Mouse (Mus musculus) stomach, embryonic 14.5 days (tissue): ENCODE measurements at regions not wholly inside any gene's neighbourhood (a gene's known extent, or its start where the extent isn't known, plus 50 kb on each side); places are given as distances from the start of the nearest gene placed in this dataset.

Source experiments
- ATAC-seq: fragments of 200-750 bp; cut with Nextera tagmentation; 2 replicates; pipeline ENCODE4 v1.8.0; 2017; ENCODE audit warnings: low read depth, moderate TSS enrichment; ENCODE audit not compliant: insufficient number of reproducible peaks, insufficient read depth, low FRiP score
- H3K27ac ChIP-seq: fragments of 300-500 bp; sonication (generic); 2 replicates; pipeline ENCODE4 v1.5.1; 2014; ENCODE audit warnings: mild to moderate bottlenecking, low read length, moderate library complexity, mixed read lengths
- H3K27me3 ChIP-seq: fragments of 300-500 bp; sonication (generic); 2 replicates; pipeline ENCODE4 v1.6.1; 2014; ENCODE audit warnings: low read length, control low read depth, mixed read lengths; ENCODE audit not compliant: control insufficient read depth, insufficient read depth
- H3K36me3 ChIP-seq: fragments of 300-500 bp; sonication (generic); 2 replicates; pipeline ENCODE4 v1.6.1; 2014; ENCODE audit warnings: mild to moderate bottlenecking, control low read depth, low read length, moderate library complexity, mixed read lengths; ENCODE audit not compliant: control insufficient read depth, insufficient read depth
- H3K4me1 ChIP-seq: fragments of 300-500 bp; sonication (generic); 2 replicates; pipeline ENCODE4 v1.6.1; 2014; ENCODE audit warnings: low read length, control low read depth, mixed read lengths; ENCODE audit not compliant: control insufficient read depth, insufficient read depth
- H3K4me2 ChIP-seq: fragments of 300-500 bp; sonication (generic); replicated peaks from 2 replicates; pipeline ENCODE4 v1.6.1; 2014; ENCODE audit warnings: low read depth, low read length, control low read depth
- H3K4me3 ChIP-seq: fragments of 300-500 bp; sonication (generic); 2 replicates; pipeline ENCODE4 v1.5.1; 2014; ENCODE audit warnings: low read depth, low read length, control low read depth
- H3K9ac ChIP-seq: fragments of 300-500 bp; sonication (generic); replicated peaks from 2 replicates; pipeline ENCODE4 v1.6.1; 2014; ENCODE audit warnings: low read depth, mild to moderate bottlenecking, control low read depth, low read length, moderate library complexity, mixed read lengths
- H3K9me3 ChIP-seq: fragments of 300-500 bp; sonication (generic); 2 replicates; pipeline ENCODE4 v1.6.1; 2016; ENCODE audit warnings: low read depth, low read length, control low read depth; ENCODE audit not compliant: control insufficient read depth
- WGBS: fragments of 180-500 bp; shearing (Covaris S2); extraction: QIAGEN DNeasy Blood & Tissue Kit; methylation state at CpG from one replicate; pipeline ENCODE4 v1.1.7; 2014; 5-methylcytosine and 5-hydroxymethylcytosine counted together

GRCm38 (mm10) chr10:96875676-96876075 lies 258.9 kb downstream of the Btg1 start:
- WGBS: 52% methylated on average over 3 of the region's 3 CpGs
- ATAC-seq: no peak
- Histone ChIP-seq H3K27me3 (no peaks in the 10 kb centered on the region), H3K36me3 (no peaks in the 10 kb centered on the region), H3K4me2 (no peak overlapping the region), H3K27ac (no peak overlapping the region), H3K4me3 (no peak overlapping the region), H3K9me3 (no peaks in the 10 kb centered on the region), H3K4me1 (no peaks in the 10 kb centered on the region), H3K9ac (no peak overlapping the region)

- no peak overlapping the region for H3K27ac ChIP-seq
- no peak for ATAC-seq
- H3K27me3 ChIP-seq: no peaks in the 10 kb centered on the region
- WGBS: 92% methylated on average over 2 of the region's 2 CpGs
- H3K9me3 ChIP-seq: no peaks in the 10 kb centered on the region
- no peak overlapping the region for H3K9ac ChIP-seq
- no peaks in the 10 kb centered on the region for H3K4me1 ChIP-seq
- H3K4me3 ChIP-seq: no peak overlapping the region
- no peak overlapping the region for H3K4me2 ChIP-seq
- no peaks in the 10 kb centered on the region for H3K36me3 ChIP-seq
Observed at GRCm38 (mm10) chr10:96879425-96879824, 262.6 kb downstream of the Btg1 start.

- no peak for ATAC-seq
- no peaks in the 10 kb centered on the region for H3K36me3 ChIP-seq
Observed at GRCm38 (mm10) chr10:96880771-96881170, 264.0 kb downstream of the Btg1 start.

GRCm38 (mm10) chr10:96881212-96881611 lies 264.4 kb downstream of the Btg1 start:
- Histone ChIP-seq H3K4me3 (no peak overlapping the region), H3K36me3 (no peaks in the 10 kb centered on the region), H3K27me3 (no peaks in the 10 kb centered on the region), H3K4me2 (no peak overlapping the region), H3K4me1 (no peaks in the 10 kb centered on the region), H3K27ac (no peak overlapping the region), H3K9ac (no peak overlapping the region), H3K9me3 (no peaks in the 10 kb centered on the region)
- ATAC-seq: no peak
- WGBS: 85% methylated on average over 5 of the region's 5 CpGs

More at GRCm38 (mm10) chr10:96880771-96881170, 264.0 kb downstream of the Btg1 start:
- Histone ChIP-seq H3K4me1 (no peaks in the 10 kb centered on the region), H3K9me3 (no peaks in the 10 kb centered on the region), H3K27me3 (no peaks in the 10 kb centered on the region), H3K9ac (no peak overlapping the region), H3K27ac (no peak overlapping the region), H3K4me2 (no peak overlapping the region), H3K4me3 (no peak overlapping the region)
- WGBS: 73% methylated on average over 5 of the region's 5 CpGs

- Histone ChIP-seq H3K9me3 (no peaks in the 10 kb centered on the region), H3K4me3 (no peak overlapping the region), H3K4me2 (no peak overlapping the region), H3K4me1 (no peaks in the 10 kb centered on the region), H3K9ac (no peak overlapping the region), H3K27ac (no peak overlapping the region), H3K27me3 (no peaks in the 10 kb centered on the region), H3K36me3 (no peaks in the 10 kb centered on the region)
- ATAC-seq: no peak
- WGBS: 90% methylated on average over 2 of the region's 2 CpGs
Observed at GRCm38 (mm10) chr10:96881660-96882059, 264.9 kb downstream of the Btg1 start.

GRCm38 (mm10) chr10:96901150-96901549 lies 284.3 kb downstream of the Btg1 start:
- 71% methylated on average over 1 of the region's 1 CpGs for WGBS
- Histone ChIP-seq H3K27ac (no peak overlapping the region), H3K27me3 (no peaks in the 10 kb centered on the region), H3K36me3 (no peaks in the 10 kb centered on the region), H3K9ac (no peak overlapping the region), H3K4me3 (no peak overlapping the region), H3K4me2 (no peak overlapping the region), H3K9me3 (no peaks in the 10 kb centered on the region), H3K4me1 (no peaks in the 10 kb centered on the region)
- ATAC-seq: no peak

- H3K4me1 ChIP-seq: no peaks in the 10 kb centered on the region
- no peak for ATAC-seq
- no peaks in the 10 kb centered on the region for H3K36me3 ChIP-seq
- no peak overlapping the region for H3K9ac ChIP-seq
- H3K27ac ChIP-seq: no peak overlapping the region
- H3K27me3 ChIP-seq: no peaks in the 10 kb centered on the region
- 86% methylated on average over 4 of the region's 4 CpGs for WGBS
- no peak overlapping the region for H3K4me3 ChIP-seq
- H3K9me3 ChIP-seq: no peaks in the 10 kb centered on the region
- H3K4me2 ChIP-seq: no peak overlapping the region
Observed at GRCm38 (mm10) chr10:96905098-96905809, 288.4 kb downstream of the Btg1 start.

GRCm38 (mm10) chr10:96909661-96910315 lies 293.0 kb downstream of the Btg1 start:
- H3K27ac ChIP-seq: no peak overlapping the region
- H3K4me2 ChIP-seq: no peak overlapping the region
- H3K27me3 ChIP-seq: no peaks in the 10 kb centered on the region
- H3K36me3 ChIP-seq: no peaks in the 10 kb centered on the region
- no peak overlapping the region for H3K4me3 ChIP-seq
- no peaks in the 10 kb centered on the region for H3K4me1 ChIP-seq
- ATAC-seq: no peak
- no peak overlapping the region for H3K9ac ChIP-seq
- H3K9me3 ChIP-seq: peaks cover 11% of the 10 kb centered on the region; the same call in 1 of the 2 replicates
- WGBS: 69% methylated on average over 1 of the region's 1 CpGs
